Mouse (Mus musculus): ENCODE measurements around the gene Gpha2. TPM values are rescaled to one million over a fixed set of nuclear protein-coding genes. Genes with fewer than 3 reads are reported as not detected.

Gpha2 gene
- polyA plus RNA-seq, 1 experiment: 2.6 TPM

- 84% methylated on average over 4 of the region's 4 CpGs for WGBS
- Histone ChIP-seq H3K4me3 (replicated peaks; ENCODE audit: extremely low read depth, low read depth, low read length) (no peak overlapping the region), H3K4me1 (ENCODE audit: control insufficient read depth, insufficient read depth, low read length) (no peaks in the 10 kb centered on the region)
- TF ChIP-seq POLR2A (IDR thresholded peaks at IDR 0.05; ENCODE audit: borderline replicate concordance, extremely low read depth, low read depth, low read length) (no peak), CTCF (IDR thresholded peaks at IDR 0.05; ENCODE audit: insufficient read depth, low read length) (0 out of 2 replicates have a peak, but pooled peaks have one; percentile 21)
- DNase-seq: no peak
Measured at GRCm38 (mm10) chr19:6260946-6261345, 34.8 kb downstream of the Gpha2 start.

GRCm38 (mm10) chr19:6261379-6261778 lies 35.2 kb downstream of the Gpha2 start:
- Histone ChIP-seq H3K4me3 (replicated peaks; ENCODE audit: extremely low read depth, low read depth, low read length) (no peak overlapping the region), H3K4me1 (ENCODE audit: control insufficient read depth, insufficient read depth, low read length) (no peaks in the 10 kb centered on the region)
- no peak for DNase-seq
- TF ChIP-seq CTCF (IDR thresholded peaks at IDR 0.05; ENCODE audit: insufficient read depth, low read length) (no peak), POLR2A (IDR thresholded peaks at IDR 0.05; ENCODE audit: borderline replicate concordance, extremely low read depth, low read depth, low read length) (no peak)
- WGBS: 93% methylated on average over 14 of the region's 14 CpGs

GRCm38 (mm10) chr19:6262222-6262621 lies 36.0 kb downstream of the Gpha2 start:
- DNase-seq: peak; percentile 71
- Histone ChIP-seq H3K4me3 (replicated peaks; ENCODE audit: extremely low read depth, low read depth, low read length) (no peak overlapping the region), H3K4me1 (ENCODE audit: control insufficient read depth, insufficient read depth, low read length) (no peaks in the 10 kb centered on the region)
- no peak for TF ChIP-seq POLR2A (IDR thresholded peaks at IDR 0.05; ENCODE audit: borderline replicate concordance, extremely low read depth, low read depth, low read length)
- peak; percentile 98 for TF ChIP-seq CTCF (IDR thresholded peaks at IDR 0.05; ENCODE audit: insufficient read depth, low read length)
- 61% methylated on average over 7 of the region's 7 CpGs for WGBS

- H3K4me1 ChIP-seq (ENCODE audit: control insufficient read depth, insufficient read depth, low read length): 0 out of 2 replicates have a peak, but pooled peaks cover 2% of the 10 kb centered on the region
- no peak overlapping the region for H3K4me3 ChIP-seq (replicated peaks; ENCODE audit: extremely low read depth, low read depth, low read length)
- no peak for TF ChIP-seq POLR2A (IDR thresholded peaks at IDR 0.05; ENCODE audit: borderline replicate concordance, extremely low read depth, low read depth, low read length)
- no peak for TF ChIP-seq CTCF (IDR thresholded peaks at IDR 0.05; ENCODE audit: insufficient read depth, low read length)
- WGBS: 67% methylated on average over 8 of the region's 8 CpGs
- DNase-seq: no peak
Measured at GRCm38 (mm10) chr19:6262839-6263433, 36.8 kb downstream of the Gpha2 start.

- no peak for DNase-seq
- no peak for TF ChIP-seq POLR2A (IDR thresholded peaks at IDR 0.05; ENCODE audit: borderline replicate concordance, extremely low read depth, low read depth, low read length)
- no peak for TF ChIP-seq CTCF (IDR thresholded peaks at IDR 0.05; ENCODE audit: insufficient read depth, low read length)
- 0 out of 2 replicates have a peak, but pooled peaks cover 2% of the 10 kb centered on the region for H3K4me1 ChIP-seq (ENCODE audit: control insufficient read depth, insufficient read depth, low read length)
- 68% methylated on average over 9 of the region's 9 CpGs for WGBS
- no peak overlapping the region for H3K4me3 ChIP-seq (replicated peaks; ENCODE audit: extremely low read depth, low read depth, low read length)
Measured at GRCm38 (mm10) chr19:6264200-6264599, 38.0 kb downstream of the Gpha2 start.

- no peak for DNase-seq
- WGBS: 85% methylated on average over 8 of the region's 8 CpGs
- Histone ChIP-seq H3K4me3 (replicated peaks; ENCODE audit: extremely low read depth, low read depth, low read length) (no peak overlapping the region), H3K4me1 (ENCODE audit: control insufficient read depth, insufficient read depth, low read length) (0 out of 2 replicates have a peak, but pooled peaks cover 2% of the 10 kb centered on the region)
- TF ChIP-seq POLR2A (IDR thresholded peaks at IDR 0.05; ENCODE audit: borderline replicate concordance, extremely low read depth, low read depth, low read length) (no peak), CTCF (IDR thresholded peaks at IDR 0.05; ENCODE audit: insufficient read depth, low read length) (no peak)
Measured at GRCm38 (mm10) chr19:6264945-6265344, 38.8 kb downstream of the Gpha2 start.

- WGBS: 73% methylated on average over 6 of the region's 6 CpGs
- TF ChIP-seq CTCF (IDR thresholded peaks at IDR 0.05; ENCODE audit: insufficient read depth, low read length) (no peak), POLR2A (IDR thresholded peaks at IDR 0.05; ENCODE audit: borderline replicate concordance, extremely low read depth, low read depth, low read length) (no peak)
Measured at GRCm38 (mm10) chr19:6265727-6266182, 39.6 kb downstream of the Gpha2 start.

GRCm38 (mm10) chr19:6267306-6268169 lies 41.4 kb downstream of the Gpha2 start:
- no peak for DNase-seq
- H3K4me3 ChIP-seq (replicated peaks; ENCODE audit: extremely low read depth, low read depth, low read length): no peak overlapping the region
- 0 out of 2 replicates have a peak, but pooled peaks cover 2% of the 10 kb centered on the region for H3K4me1 ChIP-seq (ENCODE audit: control insufficient read depth, insufficient read depth, low read length)
- WGBS: 31% methylated on average over 11 of the region's 11 CpGs
- no peak for TF ChIP-seq POLR2A (IDR thresholded peaks at IDR 0.05; ENCODE audit: borderline replicate concordance, extremely low read depth, low read depth, low read length)
- 0 out of 2 replicates have a peak, but pooled peaks have one; percentile 11 for TF ChIP-seq CTCF (IDR thresholded peaks at IDR 0.05; ENCODE audit: insufficient read depth, low read length)

More at GRCm38 (mm10) chr19:6265727-6266182, 39.6 kb downstream of the Gpha2 start:
- H3K4me1 ChIP-seq (ENCODE audit: control insufficient read depth, insufficient read depth, low read length): 0 out of 2 replicates have a peak, but pooled peaks cover 2% of the 10 kb centered on the region
- H3K4me3 ChIP-seq (replicated peaks; ENCODE audit: extremely low read depth, low read depth, low read length): no peak overlapping the region
- DNase-seq: no peak

GRCm38 (mm10) chr19:6268170-6268528 lies 42.0 kb downstream of the Gpha2 start:
- DNase-seq: peak; percentile 89
- Histone ChIP-seq H3K4me1 (ENCODE audit: control insufficient read depth, insufficient read depth, low read length) (0 out of 2 replicates have a peak, but pooled peaks cover 2% of the 10 kb centered on the region), H3K4me3 (replicated peaks; ENCODE audit: extremely low read depth, low read depth, low read length) (no peak overlapping the region)
- 6% methylated on average over 8 of the region's 8 CpGs for WGBS
- TF ChIP-seq CTCF (IDR thresholded peaks at IDR 0.05; ENCODE audit: insufficient read depth, low read length) (peak; percentile 93), POLR2A (IDR thresholded peaks at IDR 0.05; ENCODE audit: borderline replicate concordance, extremely low read depth, low read depth, low read length) (no peak)

Measured in lung, adult 2 months (tissue).